Mouse (Mus musculus): ENCODE data around the gene Klhl12. TPM values are rescaled to one million over a fixed set of nuclear protein-coding genes. Genes with fewer than 3 reads are reported as not detected.
A peak's percentile ranks its signal among the peaks of the same experiment; 100 is the strongest.
"Not testable (repeated sequence)": the region's sequence is repeated elsewhere in the genome, so short reads cannot be mapped to it uniquely, and the experiment has no call there.

The Klhl12 gene
- polyA plus RNA-seq, 1 experiment from 2014 or later: 35.0 TPM

DNA sequence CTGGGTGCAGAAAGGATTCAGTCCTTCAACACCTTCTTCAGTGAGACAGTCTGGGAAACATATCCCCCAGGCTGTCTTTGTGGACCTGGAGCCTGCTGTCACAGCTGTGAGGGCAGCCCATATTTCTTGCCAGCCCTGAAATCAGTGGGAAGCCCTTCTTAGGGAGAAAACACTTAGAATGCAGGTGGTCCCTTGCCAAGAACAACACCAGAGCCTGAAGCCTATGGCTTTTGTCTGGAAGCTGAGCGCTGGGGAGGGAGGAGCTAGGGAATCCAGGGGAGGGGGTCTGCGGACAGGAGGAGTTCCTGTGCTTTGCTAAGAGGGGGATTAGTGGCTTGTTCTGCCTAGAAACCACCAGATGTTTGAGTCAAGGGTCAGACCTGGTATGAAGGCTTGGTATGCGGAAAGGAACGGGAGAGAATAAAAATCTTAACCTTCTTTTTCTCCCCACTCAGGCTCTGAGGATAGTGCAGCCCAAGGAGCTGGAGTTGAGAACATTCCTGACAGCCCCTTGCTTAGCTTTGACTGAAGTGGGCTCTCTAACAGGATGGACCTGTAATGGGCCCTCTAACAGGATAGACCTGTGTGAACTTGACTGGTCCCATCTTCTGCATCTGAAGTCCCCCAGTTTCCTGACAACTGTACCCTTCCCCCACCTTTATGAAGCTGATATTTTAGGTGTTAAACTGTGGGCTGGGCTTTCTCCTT lies 61.3 kb downstream of the Klhl12 start:
- H3K4me1 ChIP-seq (replicated peaks): peaks cover 31% of the 10 kb centered on the region
- H3K4me2 ChIP-seq: peak overlapping the region; percentile 23
- H3K4me3 ChIP-seq (replicated peaks): no peak overlapping the region
- H3K27ac ChIP-seq: peak overlapping the region; percentile 82
- peak; percentile 58 for ATAC-seq (ENCODE audit: insufficient number of reproducible peaks, insufficient read depth, low FRiP score, low TSS enrichment, low read depth)
- WGBS: 7% methylated on average over 4 of the region's 4 CpGs
- H3K36me3 ChIP-seq: no peaks in the 10 kb centered on the region
- H3K27me3 ChIP-seq: peaks cover 36% of the 10 kb centered on the region
- no peak overlapping the region for H3K9ac ChIP-seq (replicated peaks)
- H3K9me3 ChIP-seq: no peaks in the 10 kb centered on the region

DNA sequence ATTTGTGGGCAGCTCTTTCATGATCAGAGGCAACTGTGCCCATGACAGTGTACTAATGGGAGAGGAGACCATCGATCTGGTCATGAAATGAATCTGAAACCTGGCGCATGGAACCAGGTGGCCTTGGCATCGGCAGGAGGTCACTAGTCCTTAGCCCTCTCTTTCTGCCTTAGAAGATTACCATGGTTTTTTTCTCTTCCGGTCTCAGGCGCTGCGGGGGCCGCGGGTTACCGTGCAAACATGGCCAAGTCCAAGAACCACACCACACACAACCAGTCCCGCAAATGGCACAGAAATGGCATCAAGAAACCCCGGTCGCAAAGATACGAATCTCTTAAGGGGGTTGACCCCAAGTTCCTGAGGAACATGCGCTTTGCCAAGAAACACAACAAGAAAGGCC lies 62.5 kb downstream of the Klhl12 start:
- ATAC-seq (ENCODE audit: insufficient number of reproducible peaks, insufficient read depth, low FRiP score, low TSS enrichment, low read depth); H3K4me3 ChIP-seq (replicated peaks); H3K36me3 ChIP-seq; H3K4me2 ChIP-seq; H3K9ac ChIP-seq (replicated peaks); H3K27ac ChIP-seq; H3K9me3 ChIP-seq: not testable (repeated sequence)
- Histone ChIP-seq H3K4me1 (replicated peaks) (peaks cover 23% of the 10 kb centered on the region), H3K27me3 (peaks cover 24% of the 10 kb centered on the region)
- whole genome bisulfite sequencing: 92% methylated on average over 14 of the region's 14 CpGs

DNA sequence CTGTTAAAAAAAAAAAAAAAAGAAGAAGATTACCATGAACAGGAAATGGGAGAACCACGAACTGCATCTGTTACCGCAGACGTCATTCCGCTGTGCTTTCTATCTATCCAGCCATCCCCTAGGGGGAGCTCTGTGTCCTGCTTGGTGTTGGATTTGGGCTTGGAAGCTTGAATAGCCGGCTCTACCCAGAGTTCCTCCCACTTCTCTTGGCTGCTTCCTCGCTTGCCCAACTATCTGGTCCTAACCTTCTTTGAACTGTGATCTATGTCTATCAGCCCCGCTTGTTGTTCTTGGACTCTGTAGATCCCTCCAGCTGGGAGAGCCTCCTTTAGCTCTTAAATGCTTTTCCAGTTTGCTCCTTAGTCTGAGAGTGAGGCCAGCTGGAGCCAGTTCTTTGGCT lies 63.3 kb downstream of the Klhl12 start:
- H3K9ac ChIP-seq (replicated peaks): no peak overlapping the region
- peaks cover 15% of the 10 kb centered on the region for H3K27me3 ChIP-seq
- peaks cover 16% of the 10 kb centered on the region for H3K4me1 ChIP-seq (replicated peaks)
- H3K4me3 ChIP-seq (replicated peaks): no peak overlapping the region
- H3K4me2 ChIP-seq: no peak overlapping the region
- no peaks in the 10 kb centered on the region for H3K36me3 ChIP-seq
- H3K27ac ChIP-seq: no peak overlapping the region
- no peak for ATAC-seq (ENCODE audit: insufficient number of reproducible peaks, insufficient read depth, low FRiP score, low TSS enrichment, low read depth)
- WGBS: 19% methylated on average over 7 of the region's 7 CpGs
- no peaks in the 10 kb centered on the region for H3K9me3 ChIP-seq

DNA sequence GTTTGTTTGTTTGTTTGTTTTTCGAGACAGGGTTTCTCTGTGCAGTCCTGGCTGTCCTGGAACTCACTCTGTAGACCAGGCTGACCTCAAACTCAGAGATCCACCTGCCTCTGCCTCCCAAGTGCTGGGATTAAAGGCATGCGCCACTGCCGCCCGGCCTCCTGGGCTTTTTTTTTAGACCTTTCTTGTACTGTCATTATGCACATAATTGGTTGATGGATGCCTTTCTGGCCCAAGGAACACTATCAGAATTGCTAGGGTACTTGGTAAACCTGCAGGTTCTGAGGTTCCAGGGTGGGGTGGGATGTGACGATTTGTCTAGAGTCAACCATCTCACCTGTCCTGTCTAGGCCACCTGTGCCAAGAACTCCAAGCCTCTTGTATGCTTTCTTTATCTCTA lies 63.9 kb downstream of the Klhl12 start:
- not testable (repeated sequence) for H3K4me2 ChIP-seq; H3K4me3 ChIP-seq (replicated peaks); H3K36me3 ChIP-seq; H3K27me3 ChIP-seq; H3K9me3 ChIP-seq; H3K27ac ChIP-seq; ATAC-seq (ENCODE audit: insufficient number of reproducible peaks, insufficient read depth, low FRiP score, low TSS enrichment, low read depth); H3K9ac ChIP-seq (replicated peaks)
- WGBS: 87% methylated on average over 5 of the region's 5 CpGs
- H3K4me1 ChIP-seq (replicated peaks): peaks cover 16% of the 10 kb centered on the region

DNA sequence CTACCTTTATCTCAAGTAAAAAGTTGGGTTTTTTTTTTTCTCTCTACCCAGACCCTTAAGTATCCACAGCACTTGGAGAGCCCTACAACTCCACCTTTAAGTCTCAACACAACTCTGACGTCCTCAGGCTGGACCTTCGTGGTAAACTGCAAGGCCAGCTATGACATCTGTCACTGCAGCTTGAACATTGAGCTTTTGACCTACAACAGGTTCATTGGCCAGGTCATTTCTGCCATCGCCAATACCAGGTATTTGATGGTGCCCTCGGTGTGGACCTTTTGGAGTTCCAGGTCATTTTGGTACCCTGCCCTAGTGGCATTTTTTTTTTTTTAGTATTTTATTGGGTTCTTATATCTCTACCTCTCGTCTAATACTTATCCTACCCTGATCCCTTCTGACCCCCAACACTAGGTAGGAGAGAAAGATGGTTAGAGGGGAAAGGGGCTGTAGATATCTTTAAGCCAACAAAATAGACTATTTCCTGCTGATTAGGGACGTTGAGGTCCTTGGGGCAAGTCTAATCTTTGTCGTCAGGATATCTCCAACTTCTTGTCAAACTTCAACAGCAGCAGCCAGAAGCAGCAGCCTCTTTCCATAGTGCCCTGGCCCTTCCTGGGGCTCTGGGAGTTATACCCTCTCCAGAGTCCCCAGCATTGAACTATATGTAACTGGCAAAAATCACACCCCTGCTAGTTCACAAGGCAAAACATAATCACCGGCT lies 64.8 kb downstream of the Klhl12 start:
- H3K4me2 ChIP-seq: no peak overlapping the region
- H3K4me3 ChIP-seq (replicated peaks): no peak overlapping the region
- peaks cover 16% of the 10 kb centered on the region for H3K4me1 ChIP-seq (replicated peaks)
- no peaks in the 10 kb centered on the region for H3K36me3 ChIP-seq
- ATAC-seq (ENCODE audit: insufficient number of reproducible peaks, insufficient read depth, low FRiP score, low TSS enrichment, low read depth): no peak
- H3K27me3 ChIP-seq: peaks cover under 1% of the 10 kb centered on the region; the same call in 1 of the 2 replicates
- no peak overlapping the region for H3K27ac ChIP-seq
- H3K9ac ChIP-seq (replicated peaks): no peak overlapping the region
- H3K9me3 ChIP-seq: no peaks in the 10 kb centered on the region
- WGBS: 80% methylated on average over 8 of the region's 8 CpGs

DNA sequence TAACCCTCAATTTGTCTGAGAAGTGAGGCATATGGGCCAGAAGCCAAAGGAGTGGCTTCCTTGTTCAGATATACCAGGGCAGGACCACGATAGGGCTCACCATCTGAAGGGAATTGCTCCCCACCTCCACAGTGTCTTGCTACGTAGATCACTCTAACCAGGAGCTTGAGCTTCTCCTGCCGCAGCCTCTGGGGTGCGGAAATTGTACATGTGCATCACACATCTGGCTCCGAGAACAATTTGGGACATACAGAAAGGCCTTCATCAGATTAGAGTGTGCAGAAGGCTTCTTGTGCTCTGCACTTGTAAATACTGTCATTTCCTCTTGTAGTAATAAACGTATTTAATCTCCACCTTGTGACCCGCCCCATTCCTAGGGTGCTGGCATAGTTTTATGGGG lies 65.8 kb downstream of the Klhl12 start:
- H3K27ac ChIP-seq: no peak overlapping the region
- H3K27me3 ChIP-seq: no peaks in the 10 kb centered on the region
- no peaks in the 10 kb centered on the region for H3K36me3 ChIP-seq
- 74% methylated on average over 7 of the region's 7 CpGs for WGBS
- no peak for ATAC-seq (ENCODE audit: insufficient number of reproducible peaks, insufficient read depth, low FRiP score, low TSS enrichment, low read depth)
- no peak overlapping the region for H3K9ac ChIP-seq (replicated peaks)
- H3K4me3 ChIP-seq (replicated peaks): no peak overlapping the region
- peaks cover 11% of the 10 kb centered on the region for H3K4me1 ChIP-seq (replicated peaks)
- H3K4me2 ChIP-seq: no peak overlapping the region
- no peaks in the 10 kb centered on the region for H3K9me3 ChIP-seq

DNA sequence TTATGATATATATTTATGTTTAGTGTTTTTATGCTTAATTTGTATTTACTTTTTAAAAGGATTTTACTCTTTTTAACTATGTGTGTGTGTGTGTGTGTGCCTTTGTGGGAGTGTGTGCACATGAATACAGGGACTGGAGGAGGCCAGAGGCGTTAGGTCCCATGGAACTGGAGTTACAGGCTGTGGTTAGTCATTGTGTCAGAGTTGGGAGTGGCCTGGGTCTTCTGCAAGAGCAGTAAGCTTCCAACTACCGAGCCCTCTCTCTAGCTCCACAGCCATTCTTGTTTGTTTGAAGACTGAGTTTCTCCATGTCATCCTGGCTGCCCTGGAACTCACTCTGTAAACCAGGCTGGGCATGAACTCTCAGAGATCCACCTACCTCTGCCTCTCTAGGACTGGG lies 67.0 kb downstream of the Klhl12 start:
- Histone ChIP-seq H3K27me3 (no peaks in the 10 kb centered on the region), H3K9me3 (no peaks in the 10 kb centered on the region), H3K36me3 (no peaks in the 10 kb centered on the region), H3K27ac (no peak overlapping the region), H3K9ac (replicated peaks) (no peak overlapping the region), H3K4me3 (replicated peaks) (no peak overlapping the region), H3K4me1 (replicated peaks) (no peaks in the 10 kb centered on the region), H3K4me2 (no peak overlapping the region)
- no peak for ATAC-seq (ENCODE audit: insufficient number of reproducible peaks, insufficient read depth, low FRiP score, low TSS enrichment, low read depth)
- 43% methylated on average over 2 of the region's 2 CpGs for WGBS

DNA sequence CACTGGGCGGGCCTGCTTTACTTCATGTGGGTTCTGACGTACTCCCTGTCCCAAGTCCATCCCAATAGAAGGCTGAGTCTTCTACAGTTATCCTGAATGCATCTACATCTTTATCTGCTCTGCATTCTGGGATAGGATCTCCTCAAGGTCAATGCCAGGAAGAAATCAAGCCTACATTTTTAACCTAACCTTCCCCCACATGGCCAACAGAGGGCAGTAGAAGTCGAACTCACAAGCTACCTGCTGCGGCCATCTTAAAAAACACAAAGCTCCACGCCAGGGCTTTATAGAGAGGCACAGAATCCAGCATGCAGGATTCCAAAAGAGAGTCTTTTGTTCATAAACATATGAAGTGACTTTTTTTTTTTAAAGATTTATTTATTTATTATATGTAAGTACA lies 69.1 kb downstream of the Klhl12 start:
- 74% methylated on average over 5 of the region's 5 CpGs for WGBS
- H3K4me1 ChIP-seq (replicated peaks): no peaks in the 10 kb centered on the region
- no peak for ATAC-seq (ENCODE audit: insufficient number of reproducible peaks, insufficient read depth, low FRiP score, low TSS enrichment, low read depth)

DNA sequence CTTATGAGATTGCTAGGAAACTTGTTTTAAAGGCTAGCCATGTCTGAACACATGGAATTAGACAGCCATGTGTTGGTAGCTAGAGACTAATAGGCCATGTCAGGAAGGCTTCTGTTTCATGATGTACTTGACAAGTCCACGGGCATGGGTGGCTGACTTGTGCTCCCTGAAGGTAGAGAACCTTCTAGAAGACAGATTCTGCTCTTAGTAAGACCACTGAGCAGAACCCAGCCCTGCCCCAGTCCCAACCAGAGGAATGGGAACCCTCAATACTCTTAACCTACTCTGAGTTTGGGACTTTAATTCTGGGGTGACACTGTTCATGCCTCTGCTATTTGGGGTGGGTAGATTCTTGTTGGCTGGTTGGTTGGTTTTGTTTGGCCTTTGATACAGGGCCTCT lies 69.7 kb downstream of the Klhl12 start:
- no peaks in the 10 kb centered on the region for H3K27me3 ChIP-seq
- no peak overlapping the region for H3K9ac ChIP-seq (replicated peaks)
- WGBS: 89% methylated on average over 1 of the region's 1 CpGs
- no peaks in the 10 kb centered on the region for H3K4me1 ChIP-seq (replicated peaks)
- no peak for ATAC-seq (ENCODE audit: insufficient number of reproducible peaks, insufficient read depth, low FRiP score, low TSS enrichment, low read depth)
- H3K36me3 ChIP-seq: no peaks in the 10 kb centered on the region
- no peaks in the 10 kb centered on the region for H3K9me3 ChIP-seq
- no peak overlapping the region for H3K27ac ChIP-seq
- H3K4me2 ChIP-seq: no peak overlapping the region
- no peak overlapping the region for H3K4me3 ChIP-seq (replicated peaks)

More for the DNA sequence above, 69.1 kb downstream of the Klhl12 start:
- Histone ChIP-seq H3K9me3 (no peaks in the 10 kb centered on the region), H3K9ac (replicated peaks) (no peak overlapping the region), H3K4me2 (no peak overlapping the region), H3K4me3 (replicated peaks) (no peak overlapping the region), H3K27ac (no peak overlapping the region), H3K36me3 (no peaks in the 10 kb centered on the region), H3K27me3 (no peaks in the 10 kb centered on the region)

DNA sequence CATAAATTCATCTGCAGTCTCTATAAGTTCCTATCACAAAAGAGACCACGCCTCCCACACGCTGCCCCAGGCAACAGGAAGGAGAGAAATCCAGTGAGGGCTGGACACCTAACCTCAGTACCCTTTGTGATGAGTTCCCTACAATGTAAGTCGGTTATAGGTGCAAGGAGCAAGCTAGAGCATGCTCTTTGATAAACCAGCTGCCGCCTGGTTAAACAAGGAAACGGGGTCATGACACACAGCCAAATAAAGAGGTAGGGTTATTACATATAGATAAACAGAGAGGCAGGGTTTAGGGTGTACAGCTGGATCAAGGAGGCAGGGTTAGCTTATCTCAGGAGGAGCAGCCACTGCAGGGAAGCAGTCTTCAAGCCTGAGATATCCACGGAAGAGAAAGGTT lies 71.4 kb downstream of the Klhl12 start:
- Histone ChIP-seq H3K4me1 (replicated peaks) (no peaks in the 10 kb centered on the region), H3K36me3 (no peaks in the 10 kb centered on the region), H3K4me3 (replicated peaks) (no peak overlapping the region), H3K9ac (replicated peaks) (no peak overlapping the region), H3K27ac (no peak overlapping the region), H3K4me2 (no peak overlapping the region), H3K27me3 (no peaks in the 10 kb centered on the region), H3K9me3 (no peaks in the 10 kb centered on the region)
- 86% methylated on average over 6 of the region's 6 CpGs for WGBS
- ATAC-seq (ENCODE audit: insufficient number of reproducible peaks, insufficient read depth, low FRiP score, low TSS enrichment, low read depth): no peak

DNA sequence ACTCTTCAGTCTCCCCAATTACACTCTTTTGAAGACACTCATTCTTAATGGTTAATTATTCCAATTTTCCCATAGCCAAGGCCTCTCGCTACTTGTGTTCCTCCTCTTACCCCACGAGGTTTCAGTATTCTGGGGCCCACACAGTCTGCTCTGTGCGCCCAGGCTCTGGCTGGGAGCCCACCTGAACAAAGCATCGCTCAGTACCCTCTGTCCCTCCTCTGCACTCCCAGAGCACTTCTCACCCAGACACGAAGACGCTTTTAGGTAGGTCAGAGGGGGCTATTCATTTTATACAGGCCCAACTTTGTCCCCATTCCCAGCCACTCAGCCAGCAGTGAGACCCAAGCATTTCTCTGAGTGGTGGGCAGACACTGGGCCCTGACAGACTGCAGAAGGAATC lies 75.3 kb downstream of the Klhl12 start:
- Histone ChIP-seq H3K9ac (replicated peaks) (no peak overlapping the region), H3K36me3 (no peaks in the 10 kb centered on the region), H3K4me2 (no peak overlapping the region), H3K4me1 (replicated peaks) (no peaks in the 10 kb centered on the region), H3K27ac (no peak overlapping the region), H3K27me3 (no peaks in the 10 kb centered on the region), H3K4me3 (replicated peaks) (no peak overlapping the region), H3K9me3 (no peaks in the 10 kb centered on the region)
- 79% methylated on average over 6 of the region's 6 CpGs for WGBS
- ATAC-seq (ENCODE audit: insufficient number of reproducible peaks, insufficient read depth, low FRiP score, low TSS enrichment, low read depth): no peak

DNA sequence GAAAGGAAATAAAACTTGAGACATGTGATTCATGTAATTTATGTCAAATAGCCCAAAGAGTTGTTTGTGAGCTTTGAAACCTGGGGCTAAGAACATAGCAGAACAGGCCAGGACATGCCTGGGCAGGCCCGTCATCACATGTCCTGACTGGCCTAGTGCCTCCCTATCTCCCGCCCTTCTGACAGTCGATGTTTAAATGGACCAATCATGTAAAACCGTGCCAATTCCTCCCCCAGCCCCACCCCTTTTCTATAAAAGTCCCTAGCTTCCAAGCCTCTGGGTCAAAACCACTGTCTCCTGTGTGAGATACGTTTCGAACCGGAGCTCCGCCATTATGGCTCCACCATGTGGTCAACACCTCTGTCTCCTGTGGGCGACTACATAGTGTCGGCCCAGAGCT lies 78.4 kb downstream of the Klhl12 start:
- not testable (repeated sequence) for H3K9ac ChIP-seq (replicated peaks); ATAC-seq (ENCODE audit: insufficient number of reproducible peaks, insufficient read depth, low FRiP score, low TSS enrichment, low read depth); H3K4me1 ChIP-seq (replicated peaks); H3K27me3 ChIP-seq; H3K27ac ChIP-seq; H3K4me3 ChIP-seq (replicated peaks); H3K4me2 ChIP-seq; H3K9me3 ChIP-seq; H3K36me3 ChIP-seq
- 92% methylated on average over 10 of the region's 10 CpGs for WGBS
